16 mouse cellular contexts compared by ENCODE assay signal in genomic region chr7:46002748-46003147, GRCm38 (mm10). TPM values are rescaled to one million over a fixed set of nuclear protein-coding genes. Genes with fewer than 3 reads are reported as not detected.
DNase-seq lines count a peak whose midpoint lies in the region; ATAC-seq and TF ChIP-seq lines count a peak whose summit lies in the region.
"Had no signal": no experiment of that assay in that cellular context is flagged by ENCODE, and none has a peak within 500 bp of the region (broad histone marks: within the 10 kb centered on the region; RNA-seq: fewer than 3 reads in every experiment).

No protein-coding gene starts in this region.

- H3K4me3 ChIP-seq in liver, adult 2 months (ENCODE audit: insufficient read depth, low read depth, low read length): no peak overlapping the region
- H3K4me3 ChIP-seq in liver, embryonic 11.5 days (ENCODE audit: low read depth, low read length): no peak overlapping the region
- no peak overlapping the region for H3K4me3 ChIP-seq in liver, postnatal 0 days (ENCODE audit: low read depth, low read length)
- H3K4me3 ChIP-seq: forebrain, embryonic 15.5 days; heart, embryonic 12.5 days had no signal

- TF ChIP-seq POLR2A in liver, adult 2 months (IDR thresholded peaks at IDR 0.05; ENCODE audit: extremely low read depth, insufficient read depth, low read length): no peak

- no peak overlapping the region for H3K27ac ChIP-seq in liver, adult 2 months (replicated peaks; ENCODE audit: insufficient read depth, low read depth, low read length)
- H3K27ac ChIP-seq in liver, embryonic 11.5 days (ENCODE audit: low read depth, low read length): no peak overlapping the region
- no peak overlapping the region for H3K27ac ChIP-seq in liver, postnatal 0 days (ENCODE audit: low read depth)
- H3K27ac ChIP-seq: forebrain, embryonic 15.5 days had no signal

- ATAC-seq in liver, embryonic 11.5 days (replicated peaks; ENCODE audit: low FRiP score): no peak
- peak; percentile 49; the same call in 1 of the 2 replicates for ATAC-seq in liver, postnatal 0 days
- ATAC-seq: forebrain, embryonic 15.5 days; midbrain, embryonic 16.5 days had no signal

- peaks cover 36% of the 10 kb centered on the region; the same call in 1 of the 2 replicates for H3K36me3 ChIP-seq in liver, adult 2 months (ENCODE audit: control insufficient read depth, insufficient read depth, low read length)
- no peaks in the 10 kb centered on the region for H3K36me3 ChIP-seq in liver, embryonic 11.5 days (ENCODE audit: control insufficient read depth, insufficient read depth, low read length)
- peaks cover 13% of the 10 kb centered on the region; the same call in 1 of the 2 replicates for H3K36me3 ChIP-seq in liver, postnatal 0 days (replicated peaks; ENCODE audit: insufficient read depth, low read length)
- H3K36me3 ChIP-seq: forebrain, embryonic 15.5 days; heart, embryonic 12.5 days had no signal

- no peak for TF ChIP-seq EP300 in liver, postnatal 0 days (IDR thresholded peaks at IDR 0.05; ENCODE audit: low read depth)

- H3K4me2 ChIP-seq in liver, embryonic 11.5 days: no peak overlapping the region
- no peak overlapping the region for H3K4me2 ChIP-seq in liver, postnatal 0 days (ENCODE audit: low read depth, low read length)
- H3K4me2 ChIP-seq: forebrain, embryonic 15.5 days; heart, embryonic 12.5 days had no signal

- no peak overlapping the region for H3K9ac ChIP-seq in liver, adult 2 months (ENCODE audit: low read depth, low read length)
- H3K9ac ChIP-seq in liver, embryonic 11.5 days (ENCODE audit: low read depth, low read length): no peak overlapping the region
- H3K9ac ChIP-seq in liver, postnatal 0 days (replicated peaks): no peak overlapping the region
- H3K9ac ChIP-seq: forebrain, embryonic 15.5 days; heart, embryonic 12.5 days had no signal

- H3K27me3 ChIP-seq in liver, adult 2 months (ENCODE audit: control insufficient read depth, insufficient read depth, low read length): no peaks in the 10 kb centered on the region
- no peaks in the 10 kb centered on the region for H3K27me3 ChIP-seq in liver, embryonic 11.5 days (replicated peaks; ENCODE audit: control insufficient read depth, insufficient read depth, low read length)
- H3K27me3 ChIP-seq in liver, postnatal 0 days (ENCODE audit: insufficient read depth, low read length): no peaks in the 10 kb centered on the region
- H3K27me3 ChIP-seq: forebrain, embryonic 15.5 days had no signal

- DNase-seq in liver, adult 2 months (ENCODE audit: extremely low read depth, low read depth, low spot score): peak; percentile 39
- DNase-seq in liver, embryonic 11.5 days (ENCODE audit: low spot score): no peak
- peak; percentile 9 to 13 for DNase-seq in B cell, adult 2 months
- DNase-seq in ES-CJ7 (ENCODE audit: low read depth, low spot score) (peak; percentile 72), adipocyte (ENCODE audit: low spot score) (no peak)
- no peak for DNase-seq in liver, postnatal 0 days
- DNase-seq in right cerebral cortex, postnatal 4 days: no peak
- DNase-seq: cerebellum, adult 11-12 months; gastrocnemius, postnatal 25 days; kidney, adult 11 months; kidney, postnatal 36 days; lung, postnatal 4 days had no signal

- H3K4me1 ChIP-seq in liver, adult 2 months (ENCODE audit: control insufficient read depth, insufficient read depth, low read length): no peaks in the 10 kb centered on the region
- no peaks in the 10 kb centered on the region for H3K4me1 ChIP-seq in liver, embryonic 11.5 days (replicated peaks; ENCODE audit: control insufficient read depth, insufficient read depth, low read length)
- H3K4me1 ChIP-seq in liver, postnatal 0 days (ENCODE audit: insufficient read depth): no peaks in the 10 kb centered on the region
- H3K4me1 ChIP-seq: forebrain, embryonic 15.5 days; heart, embryonic 12.5 days had no signal

- no peaks in the 10 kb centered on the region for H3K9me3 ChIP-seq in liver, embryonic 11.5 days (ENCODE audit: control insufficient read depth, low read length)
- no peaks in the 10 kb centered on the region for H3K9me3 ChIP-seq in liver, postnatal 0 days (ENCODE audit: low read length)
- H3K9me3 ChIP-seq: forebrain, embryonic 15.5 days; heart, embryonic 12.5 days had no signal

- 0 out of 2 replicates have a peak, but pooled peaks have one; percentile 1 for TF ChIP-seq CTCF in liver, adult 2 months (IDR thresholded peaks at IDR 0.05; ENCODE audit: low read depth, low read length)
- TF ChIP-seq CTCF in liver, postnatal 0 days (IDR thresholded peaks at IDR 0.05; ENCODE audit: low read depth): peak; percentile 31; the same call in 1 of the 2 replicates

- H3K79me2 ChIP-seq in liver, adult 2 months (ENCODE audit: control insufficient read depth, insufficient read depth, low read length): no peaks in the 10 kb centered on the region

- 62% methylated on average over 4 of the region's 4 CpGs for WGBS in liver, adult 2 months
- WGBS in liver, embryonic 11.5 days: 55% methylated on average over 4 of the region's 4 CpGs
- WGBS in liver, postnatal 0 days (ENCODE audit: insufficient replicate concordance): 59% methylated on average over 4 of the region's 4 CpGs

RNA-seq across cellular contexts. Expression of gene Abcc6, which starts 27.4 kb away (rescaled TPM):
- total RNA-seq in liver, adult 2 months (2014; rRNA removed): 86.3 and 116 TPM in 2 replicates
- polyA plus RNA-seq in liver, adult 2 months (2012; rRNA removed): 120 and 192 TPM in 2 replicates
- 5.2 and 5.4 TPM in 2 replicates for polyA plus RNA-seq in liver, embryonic 11.5 days (2014; fragmentation: Nextera tagmentation; extraction: Ambion mirVana)
- polyA plus RNA-seq in liver, postnatal 0 days (2015; fragmentation: Nextera tagmentation; extraction: Ambion mirVana): 9.9 and 10.8 TPM in 2 replicates
- total RNA-seq: gastrocnemius, postnatal 25 days; hematopoietic stem cell, adult 5-6 weeks had no signal

RNA-seq across cellular contexts. Expression of gene Nomo1, which starts 30.8 kb away (rescaled TPM):
- total RNA-seq in liver, adult 2 months (2014; rRNA removed): 15.3 and 21.7 TPM in 2 replicates
- polyA plus RNA-seq in liver, adult 2 months (2012; rRNA removed): 16.9 and 19.7 TPM in 2 replicates
- 45.5 and 47.6 TPM in 2 replicates for polyA plus RNA-seq in liver, embryonic 11.5 days (2014; fragmentation: Nextera tagmentation; extraction: Ambion mirVana)
- 18.4 and 19.9 TPM in 2 replicates for polyA plus RNA-seq in liver, postnatal 0 days (2015; fragmentation: Nextera tagmentation; extraction: Ambion mirVana)

Comparison
In these comparisons a context has a peak if more than half of its experiments do, and no peak if none do; other contexts are left out.
1. DNase-seq: peak in liver, adult 2 months (single experiment), B cell, adult 2 months (2 of 2) and ES-CJ7 (single experiment); none in liver, embryonic 11.5 days (single experiment), liver, postnatal 0 days (single experiment), adipocyte (single experiment) and right cerebral cortex, postnatal 4 days (single experiment).
2. RNA of gene Abcc6, which starts 27.4 kb away (polyA plus RNA-seq): 120 to 192 TPM in liver, adult 2 months; 9.9 to 10.8 TPM in liver, postnatal 0 days and 5.2 to 5.4 TPM in liver, embryonic 11.5 days; every median in the first group is over 10 times any median in the second.